Mouse (Mus musculus): Measurements from ENCODE around the gene Cbarp.

Gene Cbarp

DNA sequence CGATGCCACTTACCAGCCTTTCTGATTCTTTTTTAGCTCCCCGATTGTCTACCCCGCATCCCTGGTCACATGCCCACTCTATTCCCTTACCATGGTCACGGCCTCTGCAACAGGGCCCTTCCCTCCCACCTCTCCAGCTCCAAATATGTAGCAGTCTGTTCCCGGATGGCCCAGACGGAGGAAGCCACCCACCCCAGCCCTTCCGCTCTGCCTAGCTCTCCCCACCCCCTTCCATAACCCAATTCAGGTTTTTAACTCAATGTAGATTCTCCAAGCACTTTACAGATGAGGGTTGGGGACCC lies 16.1 kb upstream of the Cbarp start:
- no peak for DNase-seq (ENCODE audit: low read depth)

GRCm38 (mm10) chr10:80156002-80156751 lies 15.5 kb upstream of the Cbarp start:
- no peak for DNase-seq (ENCODE audit: low read depth)

DNA sequence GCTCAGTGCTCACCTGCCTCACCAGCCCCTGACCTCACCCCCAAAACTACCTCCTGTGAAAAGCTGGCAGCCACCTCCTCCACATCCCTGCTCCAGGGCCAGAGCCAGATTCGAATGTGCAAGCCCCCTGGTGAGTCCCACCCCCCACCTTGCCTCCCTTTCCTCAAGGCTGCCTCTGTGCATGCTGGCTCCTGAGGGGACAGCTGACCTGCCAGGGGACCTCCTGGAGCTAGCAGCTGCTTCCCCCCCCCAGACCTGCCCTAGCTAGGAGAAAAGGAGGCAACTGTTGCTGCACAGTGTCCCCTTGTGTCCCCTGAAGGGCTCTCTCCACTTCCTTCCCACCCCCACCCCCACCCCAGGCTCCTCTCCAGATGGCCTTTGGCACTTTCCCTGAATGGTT lies 14.6 kb upstream of the Cbarp start:
- DNase-seq (ENCODE audit: low read depth): no peak

DNA sequence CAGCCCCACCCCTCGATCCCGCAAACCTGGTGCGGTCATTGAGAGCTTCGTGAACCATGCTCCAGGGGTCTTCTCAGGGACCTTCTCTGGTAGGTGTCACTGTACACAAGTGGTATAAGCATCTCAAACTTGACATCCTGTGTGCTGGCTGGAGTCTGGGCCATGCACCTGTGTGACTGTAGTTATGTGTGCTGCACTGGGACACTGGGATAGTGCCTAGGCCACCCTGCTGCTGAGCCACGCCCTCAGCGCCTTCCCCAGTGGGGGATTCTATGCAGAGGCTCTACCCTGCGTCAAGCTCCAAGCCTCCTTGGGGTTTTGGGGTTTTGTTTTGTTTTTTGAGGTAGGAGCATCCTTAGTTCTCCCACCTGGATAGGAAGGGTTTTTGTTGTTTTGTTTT lies 13.7 kb upstream of the Cbarp start:
- no peak for DNase-seq (ENCODE audit: low read depth)

GRCm38 (mm10) chr10:80153713-80154112 lies 13.1 kb upstream of the Cbarp start:
- DNase-seq (ENCODE audit: low read depth): no peak

DNA sequence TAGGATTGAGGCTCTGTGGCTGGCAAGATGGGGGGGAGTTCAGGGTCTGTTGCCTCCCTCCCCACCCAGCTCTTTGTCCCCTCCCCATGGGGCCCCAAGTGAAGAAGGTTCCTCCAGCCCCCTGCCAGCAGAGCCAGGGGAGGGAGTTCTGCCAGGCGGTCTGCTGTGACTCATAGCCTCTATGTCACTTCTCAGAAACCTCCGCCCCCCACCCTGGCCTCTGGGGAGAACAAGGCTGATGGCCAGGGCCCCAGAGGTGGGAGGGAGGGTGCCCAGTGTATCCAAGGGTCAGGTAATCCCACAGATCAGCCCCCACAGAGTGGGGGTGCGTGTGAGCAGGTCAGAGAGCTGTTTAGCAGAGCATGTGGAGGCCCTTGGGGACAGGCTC lies 12.2 kb upstream of the Cbarp start:
- DNase-seq (ENCODE audit: low read depth): no peak

DNA sequence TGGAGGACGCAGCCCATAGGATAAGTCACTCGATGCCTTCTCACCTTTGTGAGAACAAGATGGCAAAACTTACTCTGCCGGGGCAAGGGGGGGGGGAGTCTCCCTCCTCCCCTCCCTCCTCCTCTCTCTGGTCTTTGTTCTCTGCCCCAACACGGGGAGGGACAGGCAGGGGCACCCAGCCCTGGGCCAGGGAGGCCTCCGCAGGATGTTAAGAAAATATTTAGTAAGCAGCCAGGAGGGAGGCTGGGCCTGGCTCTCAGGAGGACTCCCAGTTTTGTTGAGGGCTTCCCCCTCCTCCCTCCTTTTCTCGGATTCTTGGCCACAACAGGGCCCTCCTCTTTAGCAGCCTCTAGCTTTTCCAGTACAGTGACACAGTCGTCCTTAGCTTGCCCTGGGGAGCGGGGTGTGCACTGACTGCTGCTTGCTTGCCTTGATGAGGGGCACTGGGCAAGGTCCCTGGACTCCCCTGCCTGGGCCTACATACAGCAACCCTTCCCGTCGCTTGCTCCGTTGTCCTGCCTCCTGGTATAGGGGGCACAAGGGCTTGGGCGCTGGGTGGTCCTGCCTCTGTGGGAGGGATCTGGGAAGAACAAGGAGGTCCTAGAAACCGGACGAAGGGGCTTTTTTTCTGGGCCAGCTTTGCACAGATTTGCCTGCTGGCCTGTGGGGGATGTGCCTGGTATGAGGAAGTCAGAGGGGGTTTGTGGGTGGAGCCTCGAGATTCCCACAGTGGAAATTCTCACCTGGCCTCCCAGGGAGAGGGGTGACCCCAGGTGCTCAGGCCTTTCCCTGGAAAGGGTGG lies 11.6 kb upstream of the Cbarp start:
- no peak for DNase-seq (ENCODE audit: low read depth)

DNA sequence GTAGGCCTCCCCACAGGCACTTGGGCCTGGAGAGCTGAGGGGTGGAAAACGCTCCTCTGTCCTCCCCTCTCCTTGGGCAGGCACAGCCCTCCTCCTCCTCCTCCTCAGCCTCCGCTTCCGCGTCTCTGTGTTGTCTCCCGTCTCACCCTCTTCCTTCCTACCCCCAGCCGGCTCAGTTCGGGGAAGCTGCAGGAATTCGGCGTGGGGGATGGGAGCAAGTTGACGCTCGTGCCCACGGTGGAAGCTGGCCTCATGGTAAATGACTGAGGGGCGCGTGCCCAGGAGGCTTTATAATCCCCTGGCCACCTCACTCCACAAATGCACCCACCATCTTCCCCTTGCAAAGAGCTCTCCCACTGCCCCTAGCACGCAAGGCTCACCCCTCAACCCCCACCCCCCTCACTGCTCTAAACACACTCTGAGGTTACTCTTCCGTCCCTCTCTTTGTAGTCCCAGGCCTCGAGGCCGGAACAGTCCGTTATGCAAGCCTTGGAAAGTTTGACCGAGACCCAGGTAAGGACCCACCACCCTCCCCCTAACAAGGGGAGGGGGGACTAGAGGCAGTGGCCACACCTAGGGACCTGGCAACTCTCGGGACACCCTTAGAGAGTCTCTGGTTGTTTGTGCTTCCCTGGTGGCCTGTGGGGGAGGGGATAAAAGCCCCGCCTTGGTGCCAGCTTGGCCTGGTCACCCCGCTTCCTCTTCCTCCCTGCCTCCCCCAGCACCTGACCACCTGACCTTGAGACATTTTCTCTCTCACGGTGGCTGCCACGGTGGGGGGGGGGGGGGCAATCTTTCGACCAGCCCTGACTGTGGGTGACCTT lies 10.8 kb upstream of the Cbarp start:
- no peak for DNase-seq (ENCODE audit: low read depth)

DNA sequence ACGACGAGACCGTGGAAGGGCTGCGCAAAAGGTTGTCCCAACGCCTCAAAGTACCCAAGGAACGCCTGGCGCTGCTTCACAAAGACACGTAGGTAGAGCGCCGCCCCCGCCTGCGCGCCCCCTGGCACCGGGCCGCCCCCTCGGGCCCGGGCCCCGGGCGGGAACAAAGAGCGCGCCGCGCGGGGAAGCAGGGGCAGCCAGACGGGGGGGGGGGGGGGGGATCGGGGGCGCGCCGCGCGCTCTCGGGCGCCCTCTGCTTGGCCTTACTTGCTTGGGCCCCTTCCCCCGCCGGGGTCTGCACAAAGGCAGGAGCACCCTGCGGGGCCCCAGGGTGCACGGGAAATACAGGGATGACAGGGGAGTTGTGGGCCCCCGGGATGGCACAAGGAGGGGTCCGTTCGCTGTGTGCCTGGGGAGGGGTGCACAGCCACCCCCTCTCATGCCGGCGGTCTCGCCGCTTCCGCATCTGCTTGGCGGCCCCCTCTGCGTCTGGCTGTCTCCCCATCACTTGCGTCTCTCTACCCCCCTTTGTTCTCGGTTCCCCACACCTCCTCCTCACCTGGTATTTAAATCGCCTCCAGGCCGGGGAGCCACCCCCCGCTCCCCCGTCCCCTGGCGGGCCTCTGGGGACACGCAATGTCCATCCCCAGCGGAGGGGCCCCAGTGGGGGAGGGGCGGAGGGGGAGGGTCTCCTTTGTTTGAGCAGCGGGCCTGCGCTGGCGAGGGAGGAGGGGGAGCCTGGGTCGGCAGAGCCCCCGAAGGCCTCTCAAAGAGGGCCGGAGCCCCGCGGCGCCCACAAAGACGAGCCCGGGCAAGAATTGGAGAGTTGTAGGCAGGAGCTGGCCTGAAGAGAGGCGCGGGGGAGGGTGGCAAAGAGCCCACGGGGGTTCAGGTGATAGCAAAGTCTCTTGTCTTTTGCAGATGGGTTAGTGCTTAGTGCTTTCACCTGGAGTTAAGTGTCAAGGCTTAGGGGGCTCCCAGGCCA lies 9.9 kb upstream of the Cbarp start:
- no peak for DNase-seq (ENCODE audit: low read depth)

- DNase-seq (ENCODE audit: low read depth): peak; percentile 96
These were observed 8.9 kb upstream of the Cbarp start for GRCm38 (mm10) chr10:80149291-80150225.

- peak; percentile 87 for DNase-seq (ENCODE audit: low read depth)
These were observed 8.1 kb upstream of the Cbarp start for GRCm38 (mm10) chr10:80148610-80149290.

- no peak for DNase-seq (ENCODE audit: low read depth)
These were observed 7.3 kb upstream of the Cbarp start, which contains the start of gene Midn for GRCm38 (mm10) chr10:80147719-80148601. Gene Midn, plus strand, starts transcription at chr10:80148272.

- DNase-seq (ENCODE audit: low read depth): no peak
These were observed 6.6 kb upstream of the Cbarp start for GRCm38 (mm10) chr10:80147146-80147718.

GRCm38 (mm10) chr10:80146568-80147011 lies 6.0 kb upstream of the Cbarp start:
- no peak for DNase-seq (ENCODE audit: low read depth)

DNA sequence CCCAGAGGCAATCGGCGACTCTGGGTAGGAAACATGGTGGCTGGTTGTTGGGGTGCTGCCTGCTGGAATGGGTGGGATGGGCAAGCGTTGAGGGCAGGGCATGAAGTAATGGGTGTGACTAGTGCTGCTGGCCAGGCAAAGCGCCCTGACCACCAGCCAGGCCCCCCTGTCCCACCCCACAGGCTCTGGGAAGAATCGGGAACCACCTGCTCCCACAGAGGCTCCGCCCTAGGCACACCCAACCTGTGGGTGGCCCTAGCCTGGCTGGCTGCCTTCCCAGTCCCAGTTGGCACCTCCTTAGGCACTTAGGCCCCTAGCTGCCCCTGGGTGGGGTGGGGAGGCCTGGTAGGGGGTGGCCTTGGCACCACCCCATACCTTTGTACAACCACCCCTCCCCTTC lies 5.3 kb upstream of the Cbarp start:
- no peak for DNase-seq (ENCODE audit: low read depth)

GRCm38 (mm10) chr10:80144864-80145838 lies 4.5 kb upstream of the Cbarp start:
- DNase-seq (ENCODE audit: low read depth): no peak

DNA sequence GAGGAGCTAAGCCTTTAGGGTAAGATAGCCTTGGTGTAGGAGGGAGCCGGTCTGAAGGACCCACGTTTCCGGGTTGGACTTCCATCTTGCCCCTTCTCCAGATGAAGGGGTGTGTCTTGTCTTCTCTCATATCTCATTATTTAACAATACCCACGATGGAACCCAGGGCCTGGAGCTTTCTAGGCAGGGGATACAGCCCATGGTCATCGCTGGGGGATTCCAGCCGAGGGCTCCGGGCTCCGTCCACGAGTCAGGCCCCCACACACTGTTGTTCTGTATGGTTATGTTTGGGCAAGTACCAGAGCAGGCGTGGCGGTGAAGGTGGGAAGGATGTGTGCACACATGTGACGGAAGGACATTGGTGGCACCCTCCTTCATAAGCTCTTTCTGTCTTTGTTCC lies 3.5 kb upstream of the Cbarp start:
- no peak for DNase-seq (ENCODE audit: low read depth)

Measured in c-Kit-positive CD71-negative TER-119-negative erythroid progenitor cells, embryonic 14.5 days (primary cell).